Mouse (Mus musculus) myocyte (in vitro differentiated cells): ENCODE data around the gene Wdhd1.

Experiments used
- MAX ChIP-seq: IDR thresholded peaks from one replicate; pipeline ENCODE4 v1.6.1; 2011; ENCODE audit warnings: low read depth, mild to moderate bottlenecking, control low read depth
- MYOD1 ChIP-seq, 3 experiments: IDR thresholded peaks; one replicate each; pipeline ENCODE4 v1.6.1; 2011; ENCODE audit warnings: control low read depth in 2 of 3, low read depth in 2 of 3, mild to moderate bottlenecking in 2 of 3, moderate library complexity in 1 of 3; ENCODE audit not compliant: insufficient read length in 2 of 3, control insufficient read depth in 1 of 3
- POLR2A ChIP-seq: IDR thresholded peaks from one replicate; pipeline ENCODE4 v1.6.1; 2011; ENCODE audit warnings: low read depth, mild to moderate bottlenecking, control low read depth, moderate library complexity; ENCODE audit not compliant: insufficient read length

DNA sequence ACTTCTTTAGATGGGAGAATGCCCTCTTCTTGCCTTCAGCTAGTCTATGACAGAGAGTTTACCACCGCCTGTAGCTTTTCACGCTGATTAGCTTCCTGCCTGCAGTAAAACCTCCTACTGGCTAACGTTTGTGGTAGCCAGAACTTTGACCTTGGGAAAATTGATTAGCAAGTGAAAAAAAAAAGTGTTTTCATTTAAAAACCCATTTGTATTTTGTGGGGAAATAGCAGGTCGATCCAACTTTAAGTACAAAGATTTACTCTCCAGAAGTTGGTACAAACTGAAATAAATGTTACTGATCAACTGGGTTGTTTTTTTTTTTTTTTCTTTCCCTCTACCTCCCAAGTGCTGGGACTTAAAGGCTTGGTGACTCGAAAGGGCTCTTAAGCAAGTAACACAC is 84.8 kb downstream of the Wdhd1 start:
- TF ChIP-seq MAX = no peak
- no peak for TF ChIP-seq MYOD1 (IDR thresholded peaks at IDR 0.05; ENCODE audit: control insufficient read depth in 1 of 3, insufficient read length in 2 of 3, low read depth in 2 of 3)
- TF ChIP-seq POLR2A = no peak
